Mouse (Mus musculus) lung, embryonic 14.5 days (tissue): ENCODE data around the gene Plk5. TPM values are rescaled to one million over a fixed set of nuclear protein-coding genes. Genes with fewer than 3 reads are reported as not detected.
A peak's percentile ranks its signal among the peaks of the same experiment; 100 is the strongest.

Experiments used
- ATAC-seq: fragments of 200-750 bp; cut with Nextera tagmentation; 2 replicates; pipeline ENCODE4 v1.8.0; 2017; ENCODE audit warnings: mild to moderate bottlenecking, moderate TSS enrichment, moderate library complexity; ENCODE audit not compliant: insufficient read depth
- DNase-seq: peaks from one replicate; pipeline ENCODE4 v3.0.0-alpha.2; 2015
- H3K27ac ChIP-seq: fragments of 300-500 bp; sonication (generic); 2 replicates; pipeline ENCODE4 v1.5.1; 2014; ENCODE audit warnings: low read depth, mild to moderate bottlenecking, moderate library complexity
- H3K27me3 ChIP-seq: fragments of 300-500 bp; sonication (generic); 2 replicates; pipeline ENCODE4 v1.6.1; 2014; ENCODE audit warnings: low read length, control low read depth; ENCODE audit not compliant: insufficient read depth
- H3K36me3 ChIP-seq: fragments of 300-500 bp; sonication (generic); 2 replicates; pipeline ENCODE4 v1.6.1; 2014; ENCODE audit warnings: control low read depth; ENCODE audit not compliant: insufficient read depth
- H3K4me1 ChIP-seq: fragments of 300-500 bp; sonication (generic); 2 replicates; pipeline ENCODE4 v1.6.1; 2014; ENCODE audit warnings: antibody characterized with exemption, control low read depth; ENCODE audit not compliant: insufficient read depth
- H3K4me2 ChIP-seq: fragments of 300-500 bp; sonication (generic); 2 replicates; pipeline ENCODE4 v1.6.1; 2014; ENCODE audit warnings: mild to moderate bottlenecking
- H3K4me3 ChIP-seq: fragments of 300-500 bp; sonication (generic); 2 replicates; pipeline ENCODE4 v1.5.1; 2014; ENCODE audit warnings: low read depth, low read length
- H3K9ac ChIP-seq: fragments of 300-500 bp; sonication (generic); 2 replicates; pipeline ENCODE4 v1.6.1; 2014
- H3K9me3 ChIP-seq: fragments of 300-500 bp; sonication (generic); 2 replicates; pipeline ENCODE4 v1.6.1; 2016; ENCODE audit warnings: low read depth, low read length, control low read depth
- CTCF ChIP-seq: IDR thresholded peaks from 2 replicates; pipeline ENCODE4 v1.5.1; 2016; ENCODE audit warnings: antibody characterized with exemption, low read depth
- WGBS: fragments of 180-500 bp; shearing (Covaris S2); extraction: QIAGEN DNeasy Blood & Tissue Kit; methylation state at CpG from one replicate; pipeline ENCODE4 v1.1.7; 2014; 5-methylcytosine and 5-hydroxymethylcytosine counted together
- polyA plus RNA-seq: library from polyadenylated mRNA; unstranded; fragments of >200 nt; fragmentation: Nextera tagmentation; extraction: Ambion mirVana; gene quantifications from 2 replicates; pipeline ENCODE4 v1.2.1, GENCODE M21; 2014

Plk5 gene
- polyA plus RNA-seq, 1 experiment from 2014 or later, result 0.61 TPM

DNA sequence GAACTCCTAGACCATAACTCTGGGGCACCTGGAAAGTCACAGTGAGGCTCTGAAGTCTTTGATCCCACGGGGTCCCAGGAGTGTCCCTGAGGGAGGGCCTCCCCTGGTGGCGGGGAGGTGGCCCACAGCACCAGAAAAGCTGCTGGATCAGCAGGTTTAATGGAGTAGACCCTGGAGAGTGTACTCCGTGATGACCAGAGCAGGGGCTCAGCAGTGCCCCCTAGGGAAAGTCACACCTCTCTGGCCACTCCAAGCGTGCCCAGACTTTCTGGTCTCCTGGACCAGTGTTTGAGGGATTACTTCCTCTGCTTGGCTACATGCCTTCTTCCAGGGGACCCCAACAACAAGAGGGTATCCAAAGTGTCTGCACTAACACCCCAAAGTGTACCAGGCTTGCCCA, 27.2 kb downstream of the Plk5 start:
- no peak for DNase-seq
- H3K9me3 ChIP-seq, result no peaks in the 10 kb centered on the region
- 0 out of 2 replicates have a peak overlapping the region, but pooled peaks have one; percentile 6 for H3K9ac ChIP-seq
- no peaks in the 10 kb centered on the region for H3K27me3 ChIP-seq
- ATAC-seq, result no peak
- H3K4me3 ChIP-seq, result no peak overlapping the region
- 55% methylated on average over 4 of the region's 4 CpGs for WGBS
- H3K4me1 ChIP-seq, result peaks cover 14% of the 10 kb centered on the region; the same call in 1 of the 2 replicates
- peak; percentile 51 for TF ChIP-seq CTCF
- peaks cover 63% of the 10 kb centered on the region for H3K36me3 ChIP-seq
- H3K27ac ChIP-seq, result no peak overlapping the region
- H3K4me2 ChIP-seq, result no peak overlapping the region

- Histone ChIP-seq H3K27me3 (no peaks in the 10 kb centered on the region), H3K4me2 (peak overlapping the region; percentile 77), H3K4me1 (peaks cover 14% of the 10 kb centered on the region; the same call in 1 of the 2 replicates), H3K9me3 (no peaks in the 10 kb centered on the region), H3K36me3 (peaks cover 61% of the 10 kb centered on the region), H3K4me3 (no peak overlapping the region; the same call in 1 of the 2 replicates), H3K27ac (no peak overlapping the region), H3K9ac (peak overlapping the region; percentile 97)
- ATAC-seq (no peak), DNase-seq (no peak)
- no peak for TF ChIP-seq CTCF
- 89% methylated on average over 4 of the region's 4 CpGs for WGBS
Measured at GRCm38 (mm10) chr10:80384115-80384639, 27.9 kb downstream of the Plk5 start.

DNA sequence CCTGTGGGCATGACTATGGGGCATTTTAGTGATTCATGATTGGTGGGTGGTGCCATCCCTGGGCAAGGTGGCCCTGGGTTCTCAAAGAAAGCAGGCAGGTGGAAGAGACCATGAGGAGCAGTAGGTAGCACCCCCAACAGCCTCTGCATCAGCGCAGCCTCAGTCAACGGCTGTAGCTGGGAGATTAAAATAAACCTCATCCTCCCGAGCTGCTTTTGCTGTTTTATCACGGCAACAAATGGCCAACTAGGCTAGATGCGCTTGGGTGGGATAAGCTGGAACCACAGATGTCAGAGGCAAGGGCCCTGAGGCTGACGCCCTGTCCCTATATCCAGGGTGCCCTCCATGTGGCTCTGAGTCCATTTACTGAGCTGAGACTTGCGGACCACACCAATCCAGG, 28.4 kb downstream of the Plk5 start:
- no peak overlapping the region for H3K27ac ChIP-seq
- 64% methylated on average over 7 of the region's 7 CpGs for WGBS
- H3K27me3 ChIP-seq, result no peaks in the 10 kb centered on the region
- H3K4me3 ChIP-seq, result peak overlapping the region; percentile 95
- DNase-seq (no peak), ATAC-seq (no peak)
- H3K36me3 ChIP-seq, result peaks cover 56% of the 10 kb centered on the region
- H3K4me2 ChIP-seq, result peak overlapping the region; percentile 77
- H3K9me3 ChIP-seq, result no peaks in the 10 kb centered on the region
- no peak for TF ChIP-seq CTCF
- H3K4me1 ChIP-seq, result peaks cover 14% of the 10 kb centered on the region; the same call in 1 of the 2 replicates
- peak overlapping the region; percentile 97 for H3K9ac ChIP-seq

- Histone ChIP-seq H3K4me1 (peaks cover 14% of the 10 kb centered on the region; the same call in 1 of the 2 replicates), H3K4me2 (peak overlapping the region; percentile 77), H3K4me3 (peak overlapping the region; percentile 95), H3K27ac (peak overlapping the region; percentile 93; the same call in 1 of the 2 replicates), H3K36me3 (peaks cover 50% of the 10 kb centered on the region), H3K27me3 (no peaks in the 10 kb centered on the region), H3K9ac (peak overlapping the region; percentile 97), H3K9me3 (no peaks in the 10 kb centered on the region)
- DNase-seq (no peak), ATAC-seq (no peak)
- no peak for TF ChIP-seq CTCF
- WGBS, result 7% methylated on average over 7 of the region's 7 CpGs
Measured at GRCm38 (mm10) chr10:80385310-80385709, 29.1 kb downstream of the Plk5 start.

GRCm38 (mm10) chr10:80385811-80386734, 29.8 kb downstream of the Plk5 start:
- under 1% methylated on average over 34 of the region's 34 CpGs for WGBS
- peak overlapping the region; percentile 97 for H3K9ac ChIP-seq
- DNase-seq (peak; percentile 86), ATAC-seq (peak; percentile 53)
- H3K4me2 ChIP-seq, result peak overlapping the region; percentile 77
- TF ChIP-seq CTCF, result no peak
- H3K4me3 ChIP-seq, result peak overlapping the region; percentile 95
- no peaks in the 10 kb centered on the region for H3K9me3 ChIP-seq
- peaks cover 50% of the 10 kb centered on the region for H3K36me3 ChIP-seq
- H3K27me3 ChIP-seq, result no peaks in the 10 kb centered on the region
- peak overlapping the region; percentile 93 for H3K27ac ChIP-seq
- peaks cover 14% of the 10 kb centered on the region; the same call in 1 of the 2 replicates for H3K4me1 ChIP-seq

DNA sequence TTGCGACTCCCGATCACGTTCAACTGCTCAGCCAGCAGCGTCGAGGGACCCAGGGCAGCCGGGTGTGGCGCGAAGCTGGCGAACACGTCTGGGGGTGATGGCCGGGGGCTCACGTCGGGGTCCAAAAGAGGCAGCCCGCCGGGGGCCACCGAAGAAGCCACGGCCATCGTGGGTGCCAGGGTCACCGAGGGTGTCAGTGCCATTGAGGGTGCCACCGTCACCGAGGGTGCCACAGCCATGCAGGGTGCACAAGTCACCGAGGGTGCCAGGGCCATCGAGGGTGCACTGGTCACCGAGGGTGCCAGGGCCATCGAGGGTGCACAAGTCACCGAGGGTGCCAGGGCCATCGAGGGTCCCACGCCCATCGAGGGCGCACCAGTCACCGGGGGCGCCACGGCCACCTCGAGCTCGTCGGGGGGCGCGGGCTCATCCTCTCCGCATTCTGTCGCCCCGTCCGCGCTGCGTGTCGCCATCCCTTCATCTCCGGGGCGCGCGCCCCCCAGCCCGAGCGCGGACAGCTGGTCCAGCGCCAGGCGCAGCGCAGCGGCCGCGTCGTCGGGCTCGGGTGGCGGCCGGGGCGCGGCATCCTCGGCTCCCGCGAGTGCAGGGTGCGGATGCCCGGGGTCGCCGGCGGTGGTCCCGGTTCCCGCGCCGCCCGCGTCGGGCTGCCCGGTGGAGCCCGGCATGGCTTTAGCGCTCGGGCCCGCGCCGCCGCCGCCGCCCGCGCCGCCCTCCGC, 30.6 kb downstream of the Plk5 start:
- peaks cover 14% of the 10 kb centered on the region; the same call in 1 of the 2 replicates for H3K4me1 ChIP-seq
- H3K9me3 ChIP-seq, result no peaks in the 10 kb centered on the region
- peaks cover 50% of the 10 kb centered on the region for H3K36me3 ChIP-seq
- H3K4me2 ChIP-seq, result peak overlapping the region; percentile 77
- WGBS, result under 1% methylated on average over 91 of the region's 94 CpGs
- ATAC-seq (peak; percentile 4; the same call in 1 of the 2 replicates), DNase-seq (peak; percentile 56)
- peak overlapping the region; percentile 93 for H3K27ac ChIP-seq
- H3K9ac ChIP-seq, result peak overlapping the region; percentile 97
- peak overlapping the region; percentile 95 for H3K4me3 ChIP-seq
- H3K27me3 ChIP-seq, result no peaks in the 10 kb centered on the region
- no peak for TF ChIP-seq CTCF
